Mouse (Mus musculus) ES-Bruce4 (cell line): ENCODE data around the gene Col4a1.

ENCODE experiments used
- CTCF ChIP-seq: IDR thresholded peaks from one replicate; pipeline ENCODE4 v1.8.1; 2011; ENCODE audit warnings: low read depth, low read length
- EP300 ChIP-seq: IDR thresholded peaks from 2 replicates; pipeline ENCODE4 v1.6.1; 2011; ENCODE audit warnings: low read depth, low read length; ENCODE audit not compliant: insufficient read depth

GRCm38 (mm10) chr8:11334493-11334892, 21.9 kb upstream of the Col4a1 start:
- TF ChIP-seq CTCF (no peak), EP300 (no peak)
